Mouse (Mus musculus) Muller cell, postnatal 12 days (primary cell): ENCODE data around the gene Chit1.

ENCODE experiments used
- DNase-seq: peaks from one replicate; pipeline ENCODE4 v3.0.0-alpha.2; 2015; ENCODE audit errors: inconsistent ontology term

The Chit1 gene

DNA sequence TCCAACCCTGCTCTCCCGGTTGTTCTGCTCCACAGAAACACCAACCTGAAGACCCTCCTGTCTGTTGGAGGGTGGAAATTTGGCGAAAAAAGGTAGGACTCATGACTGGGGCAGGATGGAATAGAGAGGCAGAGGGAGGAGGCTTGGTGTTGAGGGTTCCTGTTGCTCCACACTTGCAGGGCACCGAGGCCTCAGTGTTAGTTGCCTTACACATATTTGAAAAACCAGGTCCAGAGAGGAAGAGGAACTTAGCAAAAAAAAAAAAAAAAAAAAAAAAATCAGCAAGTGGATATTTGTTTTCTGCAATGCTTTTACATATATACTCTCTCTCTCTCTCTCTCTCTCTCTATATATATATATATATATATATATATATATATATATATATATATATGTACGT is 73.0 kb downstream of the Chit1 start:
- no peak for DNase-seq

DNA sequence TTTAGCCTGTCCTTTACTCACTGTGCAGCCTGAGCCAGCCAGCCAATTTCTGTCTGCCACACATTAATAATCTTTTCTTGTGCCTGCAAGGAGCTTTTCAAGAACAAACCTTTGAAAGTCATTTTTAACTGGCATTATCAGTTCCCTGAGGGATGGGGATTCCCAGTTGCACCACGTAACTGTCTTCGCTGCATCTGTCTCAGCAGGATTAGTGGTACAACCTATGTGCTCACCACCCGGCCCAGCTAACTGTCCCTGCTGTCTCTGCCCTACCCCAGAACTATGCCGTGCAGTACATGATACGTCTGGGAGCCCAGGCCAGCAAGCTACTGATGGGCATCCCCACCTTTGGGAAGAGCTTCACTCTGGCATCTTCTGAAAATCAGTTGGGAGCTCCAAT is 77.2 kb downstream of the Chit1 start:
- no peak for DNase-seq

DNA sequence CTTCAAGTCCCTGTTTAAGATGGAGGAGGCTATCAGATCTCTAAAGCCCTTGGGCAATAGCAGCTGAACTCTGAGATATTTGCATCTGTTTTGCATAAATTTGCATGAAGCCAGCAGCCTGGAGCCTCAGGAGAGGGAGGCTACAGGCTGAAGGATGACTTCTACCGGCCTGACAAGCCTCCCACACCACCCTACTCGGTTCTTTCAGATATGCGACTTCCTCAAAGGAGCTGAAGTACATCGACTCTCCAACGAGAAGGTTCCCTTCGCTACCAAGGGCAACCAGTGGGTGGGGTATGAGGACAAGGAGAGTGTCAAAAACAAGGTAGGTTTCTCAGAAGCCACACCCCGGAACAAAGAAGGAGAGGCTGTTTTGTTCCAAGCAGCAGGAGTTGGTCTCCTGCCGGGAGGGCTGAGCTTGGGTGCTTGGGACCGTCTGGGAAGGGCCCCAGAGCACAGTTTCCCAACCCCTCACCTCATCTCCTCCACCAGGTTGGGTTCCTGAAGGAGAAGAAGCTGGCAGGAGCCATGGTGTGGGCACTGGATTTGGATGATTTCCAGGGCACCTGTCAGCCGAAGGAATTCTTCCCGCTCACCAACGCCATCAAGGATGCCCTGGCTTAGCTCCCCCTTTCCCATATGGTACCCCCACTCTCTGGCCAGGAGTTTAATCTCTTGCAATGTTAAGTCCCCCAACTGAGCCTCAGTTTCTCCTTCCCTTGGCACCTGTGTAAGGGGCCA is 78.1 kb downstream of the Chit1 start:
- DNase-seq = no peak

DNA sequence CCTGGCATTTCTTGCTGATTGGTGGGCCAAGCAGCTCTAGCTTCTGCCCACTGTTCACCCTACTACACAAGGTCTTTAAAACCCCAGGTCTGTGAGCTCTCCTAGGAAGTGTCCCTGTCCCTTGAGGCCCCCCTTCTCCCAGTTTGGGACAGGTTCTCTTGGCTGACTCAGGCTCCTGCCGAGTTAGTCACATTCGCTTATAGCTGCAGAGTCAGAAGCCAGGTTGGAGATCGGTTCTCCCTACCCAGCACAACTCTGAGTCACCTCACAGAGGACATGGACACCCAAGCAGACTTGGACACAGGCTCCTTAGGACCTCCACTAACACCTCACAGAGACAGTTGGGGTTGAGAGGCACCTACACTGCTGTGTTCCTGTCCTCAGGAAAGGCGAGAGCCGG is 80.2 kb downstream of the Chit1 start:
- no peak for DNase-seq

DNA sequence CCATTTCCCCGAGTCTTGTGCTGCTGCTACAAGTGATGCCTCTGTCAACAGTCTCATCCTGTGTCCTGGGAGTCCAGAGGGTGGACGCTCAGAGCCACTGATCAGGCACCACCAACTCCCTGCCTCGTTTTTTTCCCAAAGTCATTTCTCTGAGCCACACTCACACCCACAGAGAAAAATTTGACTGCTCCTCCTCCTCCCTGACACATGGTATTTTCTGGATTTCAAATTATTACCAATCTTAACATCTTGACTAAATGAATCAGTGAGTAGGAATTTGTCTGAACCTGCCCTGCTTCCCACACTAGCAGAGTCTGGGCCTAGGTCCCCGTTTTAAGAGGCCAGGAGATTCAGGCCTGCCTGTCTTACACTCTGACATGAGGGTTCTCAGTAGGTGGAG is 81.0 kb downstream of the Chit1 start:
- peak; percentile 33 for DNase-seq

DNA sequence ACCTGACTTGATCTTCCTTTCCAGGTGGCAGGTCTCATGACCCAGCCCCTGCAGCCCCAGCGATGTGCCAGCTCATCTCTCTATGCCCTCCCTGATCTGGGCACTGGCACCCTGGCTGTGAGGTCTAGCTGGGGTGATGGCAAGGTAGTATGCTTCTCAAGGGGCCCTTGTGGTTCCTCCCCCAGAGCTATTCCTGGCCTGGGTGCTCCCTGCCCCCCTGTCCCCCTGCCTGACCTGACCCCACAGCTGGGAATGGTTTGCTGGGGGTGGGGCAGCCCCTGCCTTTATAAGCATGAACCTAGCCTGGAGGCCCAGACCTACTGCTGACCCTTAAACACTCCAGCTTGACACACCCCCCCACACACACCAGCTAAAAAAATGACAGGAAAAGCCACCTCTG is 82.1 kb downstream of the Chit1 start, which contains the start of gene Mybph:
Gene Mybph, plus strand, starts transcription at position 323 of the 400 bp plus-strand sequence.
- no peak for DNase-seq

- DNase-seq = no peak
Observed at GRCm38 (mm10) chr1:134193674-134194197, 82.7 kb downstream of the Chit1 start.

DNA sequence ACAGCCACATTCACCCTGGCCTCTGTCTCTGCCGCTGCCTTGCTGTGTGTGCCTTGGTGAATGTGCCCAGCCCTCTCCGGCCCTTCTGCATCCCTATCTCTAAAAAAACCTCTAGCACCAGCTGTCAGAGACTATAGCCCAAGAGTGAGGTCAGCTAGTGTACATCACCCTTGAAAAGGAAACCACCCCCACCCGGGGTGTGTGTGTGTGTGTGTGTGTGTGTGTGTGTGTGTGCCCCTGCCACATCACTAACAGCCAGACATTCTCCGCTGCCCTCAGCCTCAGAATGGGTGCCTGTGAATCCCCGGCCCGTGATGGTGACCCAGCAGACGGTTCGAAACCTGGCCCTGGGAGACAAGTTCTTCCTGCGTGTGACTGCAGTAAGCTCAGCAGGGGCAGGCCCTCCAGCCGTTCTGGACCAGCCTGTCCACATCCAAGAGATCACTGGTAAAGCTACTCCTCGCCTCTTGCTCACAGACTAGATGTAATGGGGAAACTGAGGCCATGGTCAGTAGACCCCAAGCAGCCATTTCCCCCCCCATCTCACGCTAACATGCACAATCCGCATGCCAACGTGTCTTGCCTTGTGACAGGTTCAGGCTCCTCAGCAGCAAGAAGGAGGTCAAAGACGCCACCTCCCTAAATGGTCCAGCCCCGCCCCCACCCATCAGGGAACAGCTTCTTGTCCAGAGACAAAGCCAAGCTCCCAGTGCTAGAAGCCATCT is 83.4 kb downstream of the Chit1 start:
- DNase-seq = no peak

DNA sequence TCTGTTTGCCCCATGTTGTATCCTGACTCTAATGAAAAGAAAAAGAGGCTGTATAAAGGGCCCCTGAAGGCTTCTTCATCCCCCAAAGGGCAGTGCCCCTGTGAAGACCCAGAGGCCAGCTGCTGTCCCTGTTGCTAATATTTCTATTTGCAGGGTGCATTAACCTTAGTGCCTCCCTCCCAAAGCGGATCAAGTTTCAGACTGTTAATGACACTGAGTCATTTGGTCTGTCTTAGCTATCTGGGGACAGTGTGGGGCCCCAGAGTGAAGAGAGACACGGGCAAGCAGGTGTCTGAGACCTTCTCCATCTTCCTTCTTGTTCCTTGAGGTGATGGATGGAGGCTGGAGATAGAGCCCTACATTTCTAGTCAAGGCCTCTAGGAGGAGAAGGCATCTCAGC is 84.1 kb downstream of the Chit1 start:
- no peak for DNase-seq

DNA sequence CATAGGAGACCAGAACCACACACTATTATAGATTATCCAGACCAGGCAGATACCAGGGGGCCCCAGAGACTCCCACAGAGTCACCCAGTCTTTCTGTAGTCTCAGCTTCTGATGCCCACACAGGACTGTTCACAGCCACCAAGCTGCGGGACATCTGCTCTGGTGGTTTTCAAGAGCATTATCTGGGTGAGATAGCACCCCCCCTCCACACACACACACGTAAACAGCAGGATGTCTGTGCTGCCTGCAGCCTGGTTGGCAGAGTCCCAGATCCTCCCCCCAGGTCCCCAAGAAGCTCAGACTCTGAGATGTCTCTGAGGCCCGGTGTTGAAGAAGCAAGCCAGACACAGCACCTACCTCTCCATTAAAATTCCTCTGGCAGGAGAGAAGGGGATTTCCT is 84.5 kb downstream of the Chit1 start:
- DNase-seq = no peak

- peak; percentile 51 for DNase-seq
Observed at GRCm38 (mm10) chr1:134195979-134196378, 84.9 kb downstream of the Chit1 start.

- peak; percentile 58 for DNase-seq
Observed at GRCm38 (mm10) chr1:134196386-134196785, 85.3 kb downstream of the Chit1 start.

DNA sequence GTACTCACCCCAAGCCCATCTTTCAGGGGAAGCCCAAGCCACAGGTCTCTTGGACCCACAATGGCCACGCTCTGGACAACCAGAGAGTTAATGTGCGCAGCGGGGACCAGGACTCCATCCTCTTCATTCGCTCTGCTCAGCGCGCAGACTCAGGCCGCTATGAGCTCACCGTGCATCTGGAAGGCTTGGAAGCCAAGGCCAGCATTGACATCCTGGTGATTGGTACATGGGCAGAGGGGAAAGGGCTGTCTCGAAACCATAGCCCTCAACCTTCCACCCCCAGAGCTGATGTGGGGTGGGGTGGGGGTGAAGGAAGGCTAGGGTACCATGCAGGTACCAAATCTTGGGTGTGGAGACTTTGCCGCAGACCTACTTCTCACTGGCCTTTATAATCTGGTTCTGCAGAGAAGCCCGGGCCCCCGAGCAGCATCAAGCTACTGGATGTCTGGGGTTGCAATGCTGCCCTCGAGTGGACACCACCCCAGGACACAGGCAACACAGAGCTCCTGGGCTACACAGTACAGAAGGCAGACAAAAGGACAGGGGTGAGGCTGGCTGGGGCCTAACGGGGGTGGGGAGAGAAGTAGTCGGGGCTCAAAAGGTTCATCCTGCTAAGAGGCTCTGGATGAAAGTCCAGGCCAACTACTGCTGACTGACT is 86.4 kb downstream of the Chit1 start:
- DNase-seq = no peak

DNA sequence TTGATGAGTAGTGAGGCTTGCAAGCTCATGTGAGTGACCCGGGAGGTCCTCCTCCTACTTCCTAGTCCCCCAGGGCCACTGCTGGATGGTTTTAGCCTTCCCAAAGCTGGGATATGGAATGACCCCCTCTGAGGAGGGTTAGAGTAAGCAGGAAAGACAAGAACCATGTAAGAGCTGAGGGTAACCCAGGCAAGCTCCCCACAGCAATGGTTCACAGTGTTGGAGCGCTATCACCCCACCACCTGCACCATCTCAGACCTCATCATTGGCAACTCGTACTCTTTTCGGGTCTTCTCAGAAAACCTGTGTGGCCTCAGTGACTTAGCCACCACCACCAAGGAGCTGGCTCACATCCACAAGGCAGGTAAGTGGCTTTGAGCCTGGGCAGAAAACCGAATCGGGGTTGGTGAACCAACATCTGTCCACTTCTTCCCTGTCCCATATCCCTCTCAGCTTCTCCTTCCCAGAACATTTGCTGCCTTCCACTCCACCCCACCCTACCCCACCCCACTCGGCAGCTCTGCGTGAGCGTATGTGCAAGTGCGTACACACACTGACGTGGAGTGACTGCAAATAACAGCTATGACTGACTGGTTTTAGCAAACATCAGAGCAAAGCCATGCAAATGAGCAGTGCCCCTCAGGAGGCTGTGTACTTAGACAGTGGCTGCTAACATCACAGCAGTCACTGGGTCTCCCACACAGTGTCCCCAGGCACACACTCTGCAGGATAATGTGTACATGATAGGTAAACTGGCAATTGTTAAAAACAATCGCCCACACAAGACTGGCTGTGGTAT is 87.4 kb downstream of the Chit1 start:
- DNase-seq = no peak

DNA sequence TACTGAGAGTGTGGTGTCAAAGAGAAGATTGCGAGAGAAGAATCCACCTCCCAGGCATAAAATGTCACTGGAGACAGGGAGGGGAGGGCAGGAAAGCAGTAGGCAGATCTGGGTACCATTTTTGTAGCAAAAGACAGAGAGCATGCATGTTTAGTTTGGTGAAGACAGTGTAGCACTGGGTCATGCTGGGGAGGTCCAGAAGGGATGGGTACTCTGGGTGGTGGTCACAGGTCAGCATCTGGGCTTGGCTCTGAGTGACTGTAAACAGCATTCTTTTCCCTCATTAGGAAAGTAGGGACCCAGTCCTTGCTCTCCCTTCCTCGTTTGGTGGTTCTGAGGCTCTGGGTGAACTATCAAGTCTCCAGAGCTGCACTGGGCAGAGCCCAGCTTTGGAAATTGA is 89.4 kb downstream of the Chit1 start:
- DNase-seq = no peak
